Mouse (Mus musculus): ENCODE results near the gene Camta1.

GRCm38 (mm10) chr4:151256622-151257021, 605.1 kb downstream of the Camta1 start:
- no peak for TF ChIP-seq CTCF (IDR thresholded peaks at IDR 0.05; ENCODE audit: low read depth)
- TF ChIP-seq EP300 (optimal IDR thresholded peaks at IDR 0.05), result no peak

Measured in stomach, postnatal 0 days (tissue).